Mouse (Mus musculus) monocyte, adult 59 days (primary cell): Measurements from ENCODE around the gene Brdt. TPM values are rescaled to one million over a fixed set of nuclear protein-coding genes. Genes with fewer than 3 reads are reported as not detected.

ENCODE experiments used
- total RNA-seq, 2 experiments: library from RNA; stranded (reverse); gene quantifications; one replicate each; pipeline ENCODE4 v1.2.4; 2023

Gene Brdt
- under 1 TPM in 1 of 2 experiments, not detected in 1; 0.31 TPM for total RNA-seq

GRCm38 (mm10) chr5:107330916-107331421 is at the start of gene Brdt:
Gene Brdt (plus strand): TSS chr5:107331159.

GRCm38 (mm10) chr5:107289234-107289764 is 41.7 kb upstream of the Brdt start, which contains the start of gene Tgfbr3:
Gene Tgfbr3 (minus strand): TSS chr5:107289629.

GRCm38 (mm10) chr5:107402436-107402835 is 71.5 kb downstream of the Brdt start, which contains the start of gene Ephx4:
Gene Ephx4 (plus strand): TSS chr5:107402736.

DNA sequence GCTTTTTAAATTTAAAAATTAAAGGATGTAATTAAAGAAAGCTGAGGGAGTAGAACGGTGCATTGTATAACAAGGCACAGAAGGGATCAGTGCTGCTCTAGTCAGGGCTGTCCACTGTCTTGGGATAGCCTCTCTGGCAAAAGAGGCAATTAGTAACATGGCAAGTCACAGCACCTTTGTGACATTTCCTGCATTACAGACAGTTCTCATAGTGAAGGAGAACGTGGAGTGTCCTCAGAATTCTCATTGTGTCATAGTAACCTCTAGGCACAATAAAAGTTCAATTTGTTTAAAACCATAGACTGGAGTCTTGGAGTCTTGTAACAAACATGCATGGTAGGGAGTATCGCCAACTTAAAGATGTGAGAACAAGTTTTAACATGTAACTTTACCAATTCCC is 100.3 kb downstream of the Brdt start, which contains the start of gene Lpcat2b:
Gene Lpcat2b (plus strand): TSS at position 301 of the 400 bp plus-strand sequence.

Other genes with a start within 250 kb of the Brdt start
- 10 to 100 TPM; 13.2 to 13.6 TPM for gene Tgfbr3, start 41.5 kb upstream of the Brdt start, total RNA-seq
- not detected for gene Ephx4, start 71.6 kb downstream of the Brdt start, total RNA-seq
- gene Lpcat2b, start 100.4 kb downstream of the Brdt start, total RNA-seq: not detected
- gene Btbd8, start 106.8 kb downstream of the Brdt start, total RNA-seq: 1 to 10 TPM; 2.2 to 5.8 TPM
- not detected for gene Gm42669, start 176.5 kb downstream of the Brdt start, total RNA-seq
- gene 1700028K03Rik, start 203.6 kb downstream of the Brdt start, total RNA-seq: not detected